Mouse (Mus musculus) splenic B cell, adult 2 months (primary cell): ENCODE measurements around the gene Dpf1.

Source experiments
- DNase-seq: peaks from one replicate; pipeline ENCODE4 v3.0.0-alpha.2; 2011; ENCODE audit warnings: low read depth, low spot score
- H3K27me3 ChIP-seq: 2 replicates; pipeline ENCODE4 v1.6.1; 2012; ENCODE audit warnings: mild to moderate bottlenecking, low read length, moderate library complexity, mixed read lengths; ENCODE audit not compliant: control insufficient read depth, poor library complexity, insufficient read depth, severe bottlenecking
- H3K36me3 ChIP-seq: 2 replicates; pipeline ENCODE4 v1.6.1; 2012; ENCODE audit warnings: mild to moderate bottlenecking, low read length, moderate library complexity, mixed read lengths; ENCODE audit not compliant: control insufficient read depth, poor library complexity, insufficient read depth, severe bottlenecking

The Dpf1 gene

DNA sequence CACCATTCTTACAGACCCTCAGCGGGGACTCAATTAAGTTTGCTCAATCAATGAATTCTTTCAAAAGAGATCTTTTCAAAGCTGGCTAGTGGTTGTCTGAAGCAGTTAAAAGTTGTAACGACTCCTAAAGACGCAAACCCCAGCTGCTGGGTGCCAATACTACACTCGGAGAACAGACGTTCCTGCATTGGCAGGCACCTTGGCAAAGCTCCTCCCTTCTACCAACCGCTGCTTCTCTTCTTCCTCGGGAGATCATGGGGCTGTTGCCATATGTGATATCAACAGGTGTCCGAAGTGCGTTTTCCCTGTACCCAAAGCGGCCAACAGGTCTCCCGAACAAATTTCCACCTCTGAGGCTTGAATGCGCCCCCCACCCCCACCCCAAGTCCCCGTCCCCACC is 22.9 kb upstream of the Dpf1 start:
- DNase-seq: peak; percentile 19

DNA sequence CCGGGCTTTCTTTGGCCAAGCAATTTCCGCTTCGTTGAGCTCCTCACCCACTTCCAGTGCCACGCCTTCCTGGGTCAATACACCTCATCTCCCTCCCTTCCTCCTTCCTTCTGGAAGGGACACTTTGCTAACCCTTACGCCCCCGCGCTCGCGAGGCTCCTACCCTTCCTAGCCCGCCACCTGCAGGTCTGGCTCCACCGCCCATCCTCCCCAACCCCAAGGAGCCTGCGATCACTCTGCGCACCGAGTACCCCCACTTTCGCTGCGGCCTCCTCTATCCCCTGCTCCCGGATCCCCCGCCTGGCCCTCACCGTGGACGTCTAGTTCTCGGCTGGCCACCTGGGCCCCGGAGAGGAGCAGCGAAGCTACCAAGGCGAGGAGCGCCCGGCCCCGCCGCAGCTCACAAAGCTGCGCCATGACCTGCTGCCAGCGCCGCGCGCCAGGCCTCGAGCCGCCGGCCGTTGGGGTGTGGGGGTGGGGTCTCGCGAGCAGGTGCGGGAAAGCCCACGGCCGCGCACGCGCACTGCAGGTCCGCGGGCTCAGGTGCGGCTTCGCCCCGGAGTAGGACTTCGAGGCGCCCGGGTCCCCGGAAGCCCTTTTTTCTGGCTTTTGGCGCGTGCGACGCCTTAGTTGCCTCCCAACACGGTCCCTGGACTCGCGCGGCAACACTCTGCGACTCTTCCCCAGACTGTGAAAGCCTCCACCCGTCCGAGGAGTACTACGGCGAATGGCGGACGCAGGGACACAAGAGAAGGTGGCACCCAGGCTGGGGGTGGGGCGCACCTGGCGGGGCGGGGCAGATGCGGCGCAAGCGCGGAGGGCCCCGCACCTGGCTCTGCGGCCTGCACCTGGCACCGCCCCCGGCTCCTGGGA is 22.3 kb upstream of the Dpf1 start, which contains the start of gene Spint2:
Gene Spint2 (minus strand): TSS at position 712 of the 873 bp plus-strand sequence.
- DNase-seq: peak; percentile 72

More for the DNA sequence above, 22.9 kb upstream of the Dpf1 start:
- Histone ChIP-seq H3K27me3 (no peaks in the 10 kb centered on the region), H3K36me3 (no peaks in the 10 kb centered on the region)

DNA sequence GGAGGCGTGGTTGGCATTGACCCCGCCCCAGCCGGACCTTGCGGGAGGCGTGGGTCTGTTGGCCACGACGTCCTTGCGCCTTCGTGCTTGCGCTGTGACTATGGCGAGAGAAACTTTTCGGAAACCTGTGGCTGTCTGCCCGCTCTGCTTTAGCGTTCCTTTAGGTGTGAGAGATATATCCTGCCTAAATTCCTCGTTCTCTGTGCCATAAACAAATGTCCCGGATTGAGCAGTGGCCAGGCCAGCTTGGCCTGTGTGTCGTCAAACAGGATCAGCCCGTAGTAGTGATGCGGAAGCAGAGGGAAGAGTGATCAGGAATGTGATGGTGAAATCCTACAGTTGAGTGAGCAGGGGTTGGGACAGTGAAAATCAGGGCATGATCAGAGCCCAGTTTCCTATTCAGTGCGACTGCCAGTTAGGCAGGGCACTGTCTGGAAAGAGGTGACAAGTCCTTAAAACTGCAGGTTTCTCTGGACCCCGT is 21.6 kb upstream of the Dpf1 start:
- DNase-seq: no peak
- no peaks in the 10 kb centered on the region for H3K27me3 ChIP-seq

More for the DNA sequence above, 22.3 kb upstream of the Dpf1 start, which contains the start of gene Spint2:
- H3K27me3 ChIP-seq: no peaks in the 10 kb centered on the region
- no peaks in the 10 kb centered on the region for H3K36me3 ChIP-seq

DNA sequence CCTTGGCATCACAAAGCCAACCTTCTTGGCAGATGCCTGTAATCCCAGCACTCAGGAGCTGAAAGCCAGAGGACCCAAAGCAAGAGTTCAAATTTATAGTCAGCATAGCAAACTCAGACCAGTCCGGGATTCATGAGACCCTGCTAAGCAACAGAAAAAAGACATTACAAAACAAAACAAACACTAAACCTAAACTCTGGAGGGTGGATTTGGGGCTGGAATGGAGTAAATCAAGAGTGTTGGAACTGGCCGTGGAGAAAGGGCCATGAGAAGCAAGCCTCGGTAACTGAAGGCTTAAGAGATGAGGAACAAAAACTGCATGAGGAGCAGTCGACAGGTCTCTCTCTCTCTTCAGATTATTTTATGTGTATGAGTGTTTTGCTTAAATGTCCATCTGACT is 19.9 kb upstream of the Dpf1 start:
- Histone ChIP-seq H3K27me3 (no peaks in the 10 kb centered on the region), H3K36me3 (no peaks in the 10 kb centered on the region)
- DNase-seq: no peak

More for the DNA sequence above, 21.6 kb upstream of the Dpf1 start:
- H3K36me3 ChIP-seq: no peaks in the 10 kb centered on the region

DNA sequence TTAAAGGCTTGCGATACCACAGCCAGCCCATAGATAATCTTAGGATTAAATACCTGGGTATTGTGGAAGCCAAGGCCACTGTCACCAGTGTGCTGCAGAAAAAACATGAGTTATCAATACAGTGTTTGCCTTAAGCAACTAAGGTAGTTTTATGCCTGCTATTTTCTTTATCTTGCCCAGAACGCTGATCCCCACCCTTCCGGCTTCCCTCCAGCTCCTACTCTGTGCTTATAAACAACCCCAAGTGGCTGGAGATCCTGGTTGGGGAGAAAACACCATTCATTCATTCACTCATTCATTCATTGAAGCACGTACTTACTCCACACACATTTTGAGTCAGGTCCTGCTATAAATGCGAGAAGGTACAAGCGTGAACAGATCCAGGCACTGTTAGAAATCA is 19.2 kb upstream of the Dpf1 start:
- H3K27me3 ChIP-seq: no peaks in the 10 kb centered on the region
- no peak for DNase-seq

DNA sequence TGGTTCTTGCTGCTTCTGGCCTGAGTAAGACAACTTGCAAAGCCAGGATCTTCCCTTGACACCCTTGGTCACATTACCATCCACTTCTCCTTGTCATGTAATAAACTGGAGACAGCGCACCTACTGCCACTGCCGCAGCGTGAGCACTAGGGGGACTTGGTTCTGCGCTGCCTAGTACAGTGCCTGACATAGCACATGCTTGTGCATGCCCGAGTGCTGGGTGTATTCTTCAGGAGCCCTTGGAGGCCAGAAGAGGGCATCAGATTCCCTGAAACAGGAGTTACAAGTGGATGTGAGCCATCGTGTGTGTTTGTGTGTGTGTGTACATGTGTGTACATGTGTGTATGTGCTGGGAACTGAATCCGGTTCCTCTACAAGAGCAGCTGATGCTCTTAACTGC is 16.3 kb upstream of the Dpf1 start:
- H3K36me3 ChIP-seq: no peaks in the 10 kb centered on the region

More for the DNA sequence above, 19.2 kb upstream of the Dpf1 start:
- no peaks in the 10 kb centered on the region for H3K36me3 ChIP-seq

DNA sequence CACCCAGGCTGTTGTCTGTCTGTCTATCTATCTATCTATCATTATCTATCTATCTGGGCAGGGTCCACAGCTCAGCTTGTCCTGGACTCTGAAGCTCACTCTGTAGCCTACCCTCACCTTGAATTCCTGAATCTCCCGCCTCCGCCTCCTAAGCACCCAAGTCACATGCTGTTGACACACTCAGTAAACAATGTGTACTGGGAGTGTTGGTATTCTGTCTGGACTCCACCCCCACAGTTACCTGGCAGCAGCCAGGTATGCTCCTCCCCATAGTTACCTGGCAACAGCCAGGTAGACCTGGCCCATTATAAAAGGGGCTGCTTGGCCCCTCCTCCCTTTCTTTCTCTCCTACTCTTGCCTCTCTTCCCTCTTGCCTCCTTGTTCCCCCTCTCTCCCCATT is 15.7 kb upstream of the Dpf1 start:
- H3K27me3 ChIP-seq: no peaks in the 10 kb centered on the region
- H3K36me3 ChIP-seq: no peaks in the 10 kb centered on the region
- no peak for DNase-seq

More for the DNA sequence above, 16.3 kb upstream of the Dpf1 start:
- no peak for DNase-seq
- no peaks in the 10 kb centered on the region for H3K27me3 ChIP-seq

DNA sequence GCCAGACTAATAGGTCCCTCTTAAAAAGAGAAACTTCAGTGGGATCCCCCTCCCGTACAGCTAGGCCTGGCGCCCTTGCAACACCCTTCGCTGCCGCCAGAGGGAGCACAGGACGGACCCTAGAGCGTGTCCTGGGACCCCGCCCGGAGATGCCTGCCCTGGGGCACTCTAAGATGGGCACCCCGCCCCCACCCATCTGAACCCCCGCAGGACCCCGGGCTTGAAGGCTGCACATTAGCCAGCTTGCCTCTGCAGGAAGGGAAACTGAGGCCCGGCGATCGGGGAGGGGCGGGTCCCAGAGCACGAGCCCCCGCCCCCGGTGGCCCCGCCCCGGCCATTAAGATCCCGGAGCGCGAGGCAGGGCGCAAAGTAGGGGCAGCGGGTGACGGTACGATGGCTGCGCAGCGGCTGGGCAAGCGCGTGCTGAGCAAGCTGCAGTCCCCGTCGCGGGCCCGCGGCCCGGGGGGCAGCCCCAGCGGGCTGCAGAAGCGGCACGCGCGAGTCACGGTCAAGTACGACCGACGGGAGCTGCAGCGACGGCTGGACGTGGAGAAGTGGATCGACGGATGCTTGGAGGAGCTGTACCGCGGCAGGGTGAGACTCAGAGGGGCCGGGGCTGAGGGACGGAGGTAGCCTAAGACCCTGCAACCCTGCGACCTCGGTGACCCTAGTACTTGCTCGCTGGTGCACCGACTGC is 14.7 kb upstream of the Dpf1 start, which contains the start of gene Ppp1r14a:
Gene Ppp1r14a (plus strand): TSS at position 367 of the 697 bp plus-strand sequence.
- peak; percentile 70 for DNase-seq

DNA sequence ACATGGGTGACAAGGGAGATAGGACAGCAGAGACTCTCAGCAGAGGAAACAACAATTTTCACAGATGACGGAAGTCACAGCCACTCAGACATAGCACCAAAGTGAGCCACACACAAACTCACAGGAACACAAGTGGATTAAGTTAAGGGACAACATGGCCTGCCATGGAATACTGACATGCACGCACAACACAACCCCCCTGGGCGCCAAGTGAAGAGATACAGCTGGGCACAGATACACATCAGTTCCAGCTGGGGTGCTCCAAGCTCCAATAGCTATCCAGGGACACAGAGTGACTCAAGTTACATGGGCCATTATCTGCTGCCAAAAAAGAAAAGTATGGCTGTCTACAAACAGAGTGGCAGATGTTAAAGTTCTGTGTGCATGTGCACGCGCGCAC is 13.9 kb upstream of the Dpf1 start:
- H3K36me3 ChIP-seq: no peaks in the 10 kb centered on the region
- DNase-seq: no peak
- H3K27me3 ChIP-seq: no peaks in the 10 kb centered on the region

More for the DNA sequence above, 14.7 kb upstream of the Dpf1 start, which contains the start of gene Ppp1r14a:
- no peaks in the 10 kb centered on the region for H3K27me3 ChIP-seq
- H3K36me3 ChIP-seq: no peaks in the 10 kb centered on the region

DNA sequence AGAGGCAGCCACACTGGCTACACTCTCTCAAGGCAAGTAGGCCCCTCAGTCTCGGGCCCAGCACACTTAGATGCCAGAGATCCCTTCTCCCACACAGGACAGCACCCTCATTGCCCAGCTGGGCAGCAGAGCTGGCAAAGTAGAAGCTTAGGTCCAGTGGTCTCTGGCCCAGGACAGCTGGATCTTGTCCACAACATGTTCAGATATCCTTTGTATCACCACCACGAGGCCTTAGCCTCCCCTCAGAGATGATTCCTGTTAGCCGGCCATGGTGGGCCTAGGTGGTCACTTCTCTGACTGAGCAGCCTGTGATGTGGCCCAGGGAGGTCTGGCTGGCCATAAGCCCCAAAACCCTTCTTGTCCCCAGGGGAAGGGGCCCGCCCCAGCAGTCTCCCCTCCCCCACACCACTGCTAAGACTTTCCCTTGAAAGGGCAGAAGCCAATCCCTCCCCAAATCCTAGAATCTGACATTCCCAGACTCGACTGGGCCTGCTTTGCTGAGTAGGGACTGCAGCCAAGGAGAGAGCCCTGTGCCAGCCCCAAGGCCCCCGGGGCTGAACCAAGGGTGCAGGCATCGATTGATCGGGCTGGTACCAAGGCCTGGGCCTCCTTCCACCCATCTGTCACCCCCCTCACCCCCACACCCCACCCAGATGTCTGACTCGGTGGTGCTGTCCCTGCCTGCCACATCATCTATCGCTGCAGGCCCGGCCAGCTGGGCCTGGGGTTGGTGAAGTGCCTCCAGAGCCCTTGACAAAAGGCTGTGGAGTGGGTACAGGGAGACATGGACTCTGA is 12.9 kb upstream of the Dpf1 start:
- H3K36me3 ChIP-seq: no peaks in the 10 kb centered on the region
- DNase-seq: no peak
- no peaks in the 10 kb centered on the region for H3K27me3 ChIP-seq

DNA sequence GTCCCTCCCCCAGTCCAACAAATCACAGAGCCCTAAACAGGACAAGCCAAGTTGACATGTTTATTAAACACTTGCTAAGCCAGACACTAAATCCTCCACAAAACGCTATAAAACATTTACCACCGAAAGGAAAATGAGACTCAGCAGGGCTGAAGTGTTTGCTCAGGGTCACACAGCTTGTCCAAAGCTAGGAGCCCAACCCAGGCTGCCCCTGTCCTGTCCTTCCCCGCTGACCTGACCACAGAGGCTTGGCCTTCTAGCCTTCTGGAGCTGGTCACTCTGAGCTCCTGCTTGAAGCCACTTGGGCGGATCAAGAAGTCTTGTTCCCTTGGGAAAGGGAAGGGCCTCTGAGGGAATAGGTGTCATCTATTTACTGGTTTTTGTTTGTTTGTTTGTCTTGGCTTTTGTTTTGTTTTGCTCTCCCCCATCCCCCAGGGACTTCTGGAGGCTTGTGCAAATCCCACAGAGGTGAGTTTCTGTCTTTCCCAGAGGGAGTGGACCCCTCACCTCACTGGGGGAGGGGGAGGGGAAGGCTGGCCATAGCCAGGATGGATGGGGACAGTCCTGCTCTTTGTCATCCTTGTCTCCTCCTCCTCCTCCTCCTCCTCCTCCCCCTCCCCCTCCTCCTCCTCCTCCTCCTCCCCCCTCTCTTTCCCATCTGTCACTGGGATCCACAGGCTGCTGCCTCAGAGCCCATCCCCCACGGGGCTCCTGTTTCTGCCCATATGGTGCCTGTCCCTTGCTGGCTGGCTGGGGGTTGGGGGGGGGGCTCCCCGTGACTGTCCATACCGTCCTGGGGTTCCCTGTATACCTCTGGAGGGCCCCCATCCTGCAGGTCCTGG is 11.9 kb upstream of the Dpf1 start:
- H3K27me3 ChIP-seq: no peaks in the 10 kb centered on the region
- no peak for DNase-seq
- H3K36me3 ChIP-seq: no peaks in the 10 kb centered on the region

DNA sequence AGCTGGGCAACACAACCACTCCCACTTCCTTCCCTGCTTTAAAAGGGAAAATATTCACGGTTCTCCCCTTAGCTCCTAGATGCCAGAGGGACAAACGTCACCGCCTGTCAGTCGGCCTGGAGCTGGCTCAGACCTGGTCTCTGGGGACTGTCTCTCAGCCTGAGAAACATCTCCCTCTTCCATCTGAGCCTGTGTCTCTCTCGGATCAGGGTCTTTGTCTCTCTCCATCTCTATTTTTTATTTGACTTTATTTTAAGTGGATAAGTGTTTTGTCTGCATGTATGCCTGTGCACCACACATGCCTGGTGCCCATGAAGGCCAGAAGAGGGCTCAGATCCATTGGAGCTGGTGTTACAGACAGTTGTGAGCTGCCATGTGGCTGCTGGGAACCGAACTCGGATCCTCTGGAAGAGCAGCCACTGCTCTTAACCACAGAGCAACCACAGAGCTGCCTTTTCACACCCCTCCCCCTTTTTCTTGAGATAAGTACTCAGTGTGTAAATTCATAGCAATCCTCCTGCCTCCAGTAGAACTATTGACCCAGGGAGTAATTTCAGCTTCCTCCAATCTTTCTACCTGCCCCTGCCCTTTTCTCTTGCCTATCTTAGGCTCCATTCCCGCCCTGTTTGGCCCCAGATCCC is 11.2 kb upstream of the Dpf1 start:
- Histone ChIP-seq H3K27me3 (no peaks in the 10 kb centered on the region), H3K36me3 (no peaks in the 10 kb centered on the region)
- no peak for DNase-seq
